Mouse (Mus musculus) inflammation-experienced regulatory T-cells, adult 16 weeks (primary cell): ENCODE data around the gene Prdx6. TPM values are rescaled to one million over a fixed set of nuclear protein-coding genes. Genes with fewer than 3 reads are reported as not detected.

ENCODE experiments used
- polyA plus RNA-seq: library from polyadenylated mRNA; unstranded; fragments of 100-300 nt; shearing (Covaris generic); gene quantifications from one replicate; pipeline ENCODE4 v1.2.1, GENCODE M21; 2017

Gene Prdx6
- 286 TPM for polyA plus RNA-seq

DNA sequence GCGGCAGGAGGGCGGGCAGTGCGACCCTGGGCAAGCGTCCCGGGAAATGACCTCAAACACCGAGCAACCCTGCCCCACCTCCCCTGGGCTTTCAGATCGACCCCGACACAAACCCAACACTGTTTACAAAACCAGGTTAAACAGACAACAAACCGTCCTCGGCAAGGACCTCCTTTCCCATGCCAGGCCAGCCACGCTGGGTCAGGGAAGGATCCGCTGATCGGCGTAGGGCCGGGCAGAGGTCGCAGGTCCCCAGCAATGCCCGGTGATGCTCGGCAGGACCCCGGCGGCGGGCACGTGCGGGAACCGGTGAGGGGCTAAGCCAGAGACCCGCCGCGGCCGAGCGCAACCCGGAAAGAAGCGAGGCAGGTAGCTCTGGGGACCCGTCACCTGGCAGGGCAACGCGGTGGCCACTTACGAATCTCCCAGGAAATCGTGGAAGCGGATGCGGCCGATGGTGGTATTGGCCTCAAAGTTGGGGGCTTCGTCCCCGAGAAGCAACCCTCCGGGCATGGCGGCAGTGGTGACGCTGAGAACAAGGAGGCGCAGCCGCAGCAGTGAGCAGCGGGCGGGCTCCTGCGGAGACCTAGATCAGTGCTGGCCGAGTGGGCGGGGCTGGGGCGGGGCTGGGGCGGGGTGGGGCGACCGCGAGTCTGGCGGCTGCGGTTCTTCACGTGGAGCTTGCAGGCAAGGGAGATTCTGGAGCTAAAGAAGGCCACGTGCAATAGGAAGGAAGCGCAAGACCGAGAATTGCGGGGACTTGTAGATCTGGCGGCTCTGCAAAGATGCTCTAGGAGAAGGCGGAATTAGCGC lies at the start of gene Prdx6:
TSS of gene Prdx6 (minus strand) at position 616 of the 813 bp plus-strand sequence.

Other genes with a start within 250 kb of the Prdx6 start
- 12.2 TPM for gene Zbtb37, start 216.4 kb downstream of the Prdx6 start, polyA plus RNA-seq
- gene Dars2, start 180.6 kb downstream of the Prdx6 start, polyA plus RNA-seq: 23.4 TPM
- 20.4 TPM for gene Cenpl, start 180.5 kb downstream of the Prdx6 start, polyA plus RNA-seq
- 37.2 TPM for gene Klhl20, start 119.7 kb downstream of the Prdx6 start, polyA plus RNA-seq
- not detected for gene Ankrd45, start 108.5 kb downstream of the Prdx6 start, polyA plus RNA-seq
- not detected for gene Tex50, start 91.9 kb downstream of the Prdx6 start, polyA plus RNA-seq
- gene Tnfsf4, start 144.2 kb upstream of the Prdx6 start, polyA plus RNA-seq: 0.21 TPM
- not detected for gene Tnfsf18, start 243.4 kb upstream of the Prdx6 start, polyA plus RNA-seq